Mouse (Mus musculus): ENCODE measurements at regions not wholly inside any gene's neighbourhood (a gene's known extent, or its start where the extent isn't known, plus 50 kb on each side); places are given as distances from the start of the nearest gene placed in this dataset.

DNA sequence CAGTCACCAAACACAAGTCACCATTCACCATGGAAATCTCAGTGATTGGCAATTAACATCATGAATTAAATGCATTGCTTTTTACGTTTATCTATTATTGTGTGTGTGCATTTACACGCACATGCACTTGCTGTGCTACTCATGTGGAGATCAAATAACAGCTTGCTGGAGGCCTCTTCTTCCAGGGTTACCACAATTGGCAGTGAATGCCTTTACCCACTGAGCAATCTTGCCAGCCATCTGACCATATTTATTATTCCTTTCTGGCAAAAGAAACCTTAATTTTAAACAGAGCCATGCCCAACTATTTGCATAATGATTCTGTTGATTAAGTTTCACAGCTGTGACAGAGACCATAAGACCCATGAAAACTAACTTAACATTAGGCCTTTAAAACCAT lies 494.5 kb upstream of the 4930412O13Rik start:
- TF ChIP-seq MYOD1 (IDR thresholded peaks at IDR 0.05; ENCODE audit: control insufficient read depth, insufficient read length, low read depth) (no peak), FOSL1 (IDR thresholded peaks at IDR 0.05; ENCODE audit: insufficient read depth, low read length, poor library complexity, severe bottlenecking) (no peak), MYOG (IDR thresholded peaks at IDR 0.05; ENCODE audit: control insufficient read depth, extremely low read depth, insufficient read length) (no peak), CTCF (IDR thresholded peaks at IDR 0.05; ENCODE audit: control insufficient read depth, insufficient read depth, insufficient read length) (no peak), CEBPB (IDR thresholded peaks at IDR 0.05; ENCODE audit: low read depth) (no peak), USF1 (IDR thresholded peaks at IDR 0.05; ENCODE audit: low read depth) (no peak), MAX (IDR thresholded peaks at IDR 0.05) (no peak)
- Histone ChIP-seq H3K27me3 (ENCODE audit: control insufficient read depth, insufficient read depth, insufficient read length) (no peaks in the 10 kb centered on the region), H3ac (ENCODE audit: control insufficient read depth, insufficient read length, low read depth) (no peak overlapping the region), H3K79me3 (ENCODE audit: low read depth) (no peaks in the 10 kb centered on the region), H3K4me3 (ENCODE audit: insufficient read depth, poor library complexity, severe bottlenecking) (no peak overlapping the region), H3K79me2 (ENCODE audit: control insufficient read depth, insufficient read depth) (no peaks in the 10 kb centered on the region), H3K36me3 (ENCODE audit: control insufficient read depth, insufficient read depth) (no peaks in the 10 kb centered on the region)

DNA sequence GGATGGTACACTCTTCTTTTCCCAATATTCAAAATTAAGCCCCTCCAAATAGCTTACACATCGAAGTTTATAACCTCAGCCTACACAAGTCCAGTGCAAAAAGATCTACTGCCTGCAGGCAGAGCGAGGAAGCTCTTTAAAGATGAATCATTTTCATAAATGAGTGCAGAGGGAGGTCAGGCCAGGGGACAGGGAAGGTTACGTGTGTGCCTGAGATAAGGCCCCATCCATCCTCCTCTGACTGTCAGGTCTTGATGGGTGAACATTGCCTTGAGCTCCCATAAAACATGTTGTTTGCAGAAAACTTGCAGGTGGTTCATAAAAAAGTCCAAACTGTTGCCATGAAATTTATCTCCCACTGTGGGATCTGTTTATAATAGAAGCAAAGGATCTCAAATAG lies 493.0 kb upstream of the 4930412O13Rik start:
- Histone ChIP-seq H3K27me3 (ENCODE audit: control insufficient read depth, insufficient read depth, insufficient read length) (no peaks in the 10 kb centered on the region), H3ac (ENCODE audit: control insufficient read depth, insufficient read length, low read depth) (no peak overlapping the region), H3K79me3 (ENCODE audit: low read depth) (no peaks in the 10 kb centered on the region), H3K4me3 (ENCODE audit: insufficient read depth, poor library complexity, severe bottlenecking) (no peak overlapping the region), H3K79me2 (ENCODE audit: control insufficient read depth, insufficient read depth) (no peaks in the 10 kb centered on the region), H3K36me3 (ENCODE audit: control insufficient read depth, insufficient read depth) (no peaks in the 10 kb centered on the region)
- TF ChIP-seq MAX (IDR thresholded peaks at IDR 0.05) (no peak), CEBPB (IDR thresholded peaks at IDR 0.05; ENCODE audit: low read depth) (no peak), MYOD1 (IDR thresholded peaks at IDR 0.05; ENCODE audit: control insufficient read depth, insufficient read length, low read depth) (no peak), MYOG (IDR thresholded peaks at IDR 0.05; ENCODE audit: control insufficient read depth, extremely low read depth, insufficient read length) (no peak)

DNA sequence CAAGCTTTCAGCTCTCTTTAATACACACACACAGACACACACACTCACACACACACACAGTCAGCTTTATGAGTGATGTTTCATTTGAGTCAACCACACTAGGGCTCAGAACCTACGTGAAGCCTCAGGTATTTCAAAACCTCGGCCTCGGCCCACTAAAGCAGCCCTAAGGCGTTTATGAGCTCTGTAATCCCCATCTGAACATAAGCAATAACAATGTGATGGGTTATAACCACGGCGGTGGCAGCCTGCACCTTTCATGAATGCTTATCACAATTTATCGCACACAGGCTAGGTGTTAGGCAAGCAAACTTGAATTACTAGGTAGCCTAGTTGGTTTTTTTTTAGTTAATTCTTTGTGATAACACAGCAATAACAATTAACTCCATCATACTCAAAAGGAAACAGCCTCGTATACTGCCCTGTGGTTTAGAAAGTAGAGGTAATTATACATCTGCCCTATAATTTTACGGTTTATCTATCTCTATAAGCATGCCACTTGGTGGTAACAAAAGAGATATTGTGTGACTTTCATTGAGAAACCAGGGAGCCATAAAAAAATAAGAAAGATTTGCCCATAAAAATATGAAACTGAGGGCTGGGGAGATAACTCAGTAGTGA lies 485.6 kb upstream of the 4930412O13Rik start:
- Histone ChIP-seq H3K36me3 (ENCODE audit: control insufficient read depth, insufficient read depth) (no peaks in the 10 kb centered on the region), H3ac (ENCODE audit: control insufficient read depth, insufficient read length, low read depth) (no peak overlapping the region), H3K79me2 (ENCODE audit: control insufficient read depth, insufficient read depth) (no peaks in the 10 kb centered on the region), H3K4me3 (ENCODE audit: insufficient read depth, poor library complexity, severe bottlenecking) (no peak overlapping the region), H3K79me3 (ENCODE audit: low read depth) (no peaks in the 10 kb centered on the region), H3K27me3 (ENCODE audit: control insufficient read depth, insufficient read depth, insufficient read length) (no peaks in the 10 kb centered on the region)
- TF ChIP-seq FOSL1 (IDR thresholded peaks at IDR 0.05; ENCODE audit: insufficient read depth, low read length, poor library complexity, severe bottlenecking) (no peak), MYOG (IDR thresholded peaks at IDR 0.05; ENCODE audit: control insufficient read depth, extremely low read depth, insufficient read length) (no peak), USF1 (IDR thresholded peaks at IDR 0.05; ENCODE audit: low read depth) (no peak), CTCF (IDR thresholded peaks at IDR 0.05; ENCODE audit: control insufficient read depth, insufficient read depth, insufficient read length) (no peak), MYOD1 (IDR thresholded peaks at IDR 0.05; ENCODE audit: control insufficient read depth, insufficient read length, low read depth) (no peak), MAX (IDR thresholded peaks at IDR 0.05) (no peak), CEBPB (IDR thresholded peaks at IDR 0.05; ENCODE audit: low read depth) (no peak)

DNA sequence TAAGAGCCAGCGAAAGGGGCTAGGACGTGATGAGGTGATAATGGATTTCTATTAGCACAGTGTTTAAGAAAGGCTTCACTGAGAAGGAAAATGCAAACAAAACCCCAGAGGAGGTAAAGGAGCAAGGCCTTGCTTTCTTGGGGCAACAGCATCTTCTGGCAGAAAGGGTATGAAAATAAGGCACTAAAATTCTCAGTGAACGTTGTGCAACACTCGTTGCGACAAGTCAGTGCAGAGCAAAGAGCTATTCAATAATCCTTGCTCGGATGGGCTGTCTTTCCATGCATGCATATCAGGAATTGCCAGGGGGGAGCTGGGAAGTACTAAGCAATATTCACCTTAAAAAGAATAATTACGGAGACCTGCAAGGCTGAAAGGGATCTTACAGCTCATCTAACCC lies 479.6 kb upstream of the 4930412O13Rik start:
- Histone ChIP-seq H3K36me3 (ENCODE audit: control insufficient read depth, insufficient read depth) (no peaks in the 10 kb centered on the region), H3K79me2 (ENCODE audit: control insufficient read depth, insufficient read depth) (no peaks in the 10 kb centered on the region), H3K4me3 (ENCODE audit: insufficient read depth, poor library complexity, severe bottlenecking) (no peak overlapping the region), H3K27me3 (ENCODE audit: control insufficient read depth, insufficient read depth, insufficient read length) (no peaks in the 10 kb centered on the region), H3K79me3 (ENCODE audit: low read depth) (no peaks in the 10 kb centered on the region), H3ac (ENCODE audit: control insufficient read depth, insufficient read length, low read depth) (no peak overlapping the region)
- TF ChIP-seq FOSL1 (IDR thresholded peaks at IDR 0.05; ENCODE audit: insufficient read depth, low read length, poor library complexity, severe bottlenecking) (no peak), CTCF (IDR thresholded peaks at IDR 0.05; ENCODE audit: control insufficient read depth, insufficient read depth, insufficient read length) (no peak), CEBPB (IDR thresholded peaks at IDR 0.05; ENCODE audit: low read depth) (no peak), USF1 (IDR thresholded peaks at IDR 0.05; ENCODE audit: low read depth) (no peak), MYOD1 (IDR thresholded peaks at IDR 0.05; ENCODE audit: control insufficient read depth, insufficient read length, low read depth) (no peak), MAX (IDR thresholded peaks at IDR 0.05) (no peak), MYOG (IDR thresholded peaks at IDR 0.05; ENCODE audit: control insufficient read depth, extremely low read depth, insufficient read length) (no peak)

DNA sequence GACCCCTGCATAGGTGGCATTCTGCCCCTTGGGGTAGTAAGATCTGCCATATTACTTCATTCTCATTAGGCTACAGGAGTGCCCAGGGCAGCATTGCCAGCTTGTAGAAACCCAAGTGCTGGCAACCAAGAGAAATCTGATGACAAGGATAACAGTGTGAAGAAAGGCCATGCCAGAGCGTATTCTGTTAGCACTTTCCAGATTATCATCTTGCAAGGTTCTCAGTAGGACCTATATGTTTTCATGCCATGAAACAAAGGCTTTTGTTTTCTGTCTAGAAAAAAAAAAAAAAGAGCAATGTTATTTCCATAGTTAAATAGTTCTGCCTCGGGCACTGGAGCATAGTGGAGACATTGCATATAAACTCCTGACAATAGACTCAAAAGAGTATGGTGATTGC lies 478.8 kb upstream of the 4930412O13Rik start:
- no peak overlapping the region for H3K4me3 ChIP-seq (ENCODE audit: insufficient read depth, poor library complexity, severe bottlenecking)
- TF ChIP-seq MAX (IDR thresholded peaks at IDR 0.05), result no peak
- TF ChIP-seq MYOG (IDR thresholded peaks at IDR 0.05; ENCODE audit: control insufficient read depth, extremely low read depth, insufficient read length), result no peak
- TF ChIP-seq USF1 (IDR thresholded peaks at IDR 0.05; ENCODE audit: low read depth), result no peak
- no peak for TF ChIP-seq CTCF (IDR thresholded peaks at IDR 0.05; ENCODE audit: control insufficient read depth, insufficient read depth, insufficient read length)
- TF ChIP-seq CEBPB (IDR thresholded peaks at IDR 0.05; ENCODE audit: low read depth), result no peak
- TF ChIP-seq FOSL1 (IDR thresholded peaks at IDR 0.05; ENCODE audit: insufficient read depth, low read length, poor library complexity, severe bottlenecking), result no peak
- no peak for TF ChIP-seq MYOD1 (IDR thresholded peaks at IDR 0.05; ENCODE audit: control insufficient read depth, insufficient read length, low read depth)
- no peak overlapping the region for H3ac ChIP-seq (ENCODE audit: control insufficient read depth, insufficient read length, low read depth)
- H3K79me3 ChIP-seq (ENCODE audit: low read depth), result no peaks in the 10 kb centered on the region
- H3K27me3 ChIP-seq (ENCODE audit: control insufficient read depth, insufficient read depth, insufficient read length), result no peaks in the 10 kb centered on the region
- H3K36me3 ChIP-seq (ENCODE audit: control insufficient read depth, insufficient read depth), result no peaks in the 10 kb centered on the region
- no peaks in the 10 kb centered on the region for H3K79me2 ChIP-seq (ENCODE audit: control insufficient read depth, insufficient read depth)

DNA sequence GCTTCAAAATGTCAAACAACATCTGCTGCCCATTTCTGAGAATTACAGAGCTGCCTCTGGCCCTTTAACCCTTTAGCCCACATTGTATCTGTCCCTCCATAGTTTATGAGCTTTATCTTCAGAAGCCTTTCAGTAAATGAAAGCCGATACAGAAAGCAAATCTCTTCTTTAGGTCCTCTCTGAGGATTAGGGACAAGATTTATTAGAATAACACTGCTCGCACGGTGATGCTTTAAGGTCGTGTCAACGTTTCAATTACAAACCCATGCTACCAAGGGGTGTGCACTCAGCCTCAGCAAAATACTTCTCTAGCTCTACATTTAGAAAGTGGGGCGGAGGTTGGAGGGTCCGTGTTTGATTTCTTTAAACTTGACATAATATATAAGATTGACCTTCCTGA lies 472.0 kb upstream of the 4930412O13Rik start:
- no peak for TF ChIP-seq MAX (IDR thresholded peaks at IDR 0.05)
- H3K4me3 ChIP-seq (ENCODE audit: insufficient read depth, poor library complexity, severe bottlenecking), result no peak overlapping the region
- no peaks in the 10 kb centered on the region for H3K79me3 ChIP-seq (ENCODE audit: low read depth)
- H3K79me2 ChIP-seq (ENCODE audit: control insufficient read depth, insufficient read depth), result no peaks in the 10 kb centered on the region
- H3K27me3 ChIP-seq (ENCODE audit: control insufficient read depth, insufficient read depth, insufficient read length), result no peaks in the 10 kb centered on the region
- H3ac ChIP-seq (ENCODE audit: control insufficient read depth, insufficient read length, low read depth), result no peak overlapping the region
- no peaks in the 10 kb centered on the region for H3K36me3 ChIP-seq (ENCODE audit: control insufficient read depth, insufficient read depth)

Data from C2C12 (cell line).